Mouse (Mus musculus): ENCODE data around the gene 1700029J07Rik.

DNA sequence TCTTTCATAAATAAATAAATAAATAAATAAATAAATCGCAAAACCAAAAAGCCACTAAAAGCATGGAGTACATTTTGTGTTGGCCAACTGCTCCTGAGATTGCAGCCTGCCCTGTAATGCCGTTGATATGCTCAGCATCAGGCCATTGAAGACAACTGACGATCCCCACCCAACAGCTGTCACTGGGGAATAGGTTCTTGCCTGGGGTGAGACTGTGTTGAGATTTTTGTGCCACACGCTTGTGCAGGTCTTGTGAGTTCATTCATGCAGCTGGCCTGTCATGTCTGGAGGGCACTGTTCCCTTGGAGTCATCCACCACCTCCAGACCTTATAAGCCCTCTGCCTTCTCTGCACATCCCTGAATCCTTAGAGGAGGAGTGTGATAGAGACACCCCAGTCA is 28.8 kb downstream of the 1700029J07Rik start:
- TF ChIP-seq ZC3H11A (IDR thresholded peaks at IDR 0.05; ENCODE audit: borderline replicate concordance, low read depth, low read length): no peak
- no peak for TF ChIP-seq ZNF384 (IDR thresholded peaks at IDR 0.05; ENCODE audit: low read depth, low read length)
- TF ChIP-seq HCFC1 (IDR thresholded peaks at IDR 0.05; ENCODE audit: borderline replicate concordance, insufficient read depth, low read length): no peak
- TF ChIP-seq MAFK (IDR thresholded peaks at IDR 0.05; ENCODE audit: insufficient read depth, low read depth, low read length): no peak

Data from ES-E14 (cell line).